Mouse (Mus musculus): ENCODE data around the gene Ddx55. TPM values are rescaled to one million over a fixed set of nuclear protein-coding genes. Genes with fewer than 3 reads are reported as not detected.
A peak's percentile ranks its signal among the peaks of the same experiment; 100 is the strongest.

Ddx55 gene
- polyA plus RNA-seq, 1 experiment from 2014 or later = 7.5 TPM

DNA sequence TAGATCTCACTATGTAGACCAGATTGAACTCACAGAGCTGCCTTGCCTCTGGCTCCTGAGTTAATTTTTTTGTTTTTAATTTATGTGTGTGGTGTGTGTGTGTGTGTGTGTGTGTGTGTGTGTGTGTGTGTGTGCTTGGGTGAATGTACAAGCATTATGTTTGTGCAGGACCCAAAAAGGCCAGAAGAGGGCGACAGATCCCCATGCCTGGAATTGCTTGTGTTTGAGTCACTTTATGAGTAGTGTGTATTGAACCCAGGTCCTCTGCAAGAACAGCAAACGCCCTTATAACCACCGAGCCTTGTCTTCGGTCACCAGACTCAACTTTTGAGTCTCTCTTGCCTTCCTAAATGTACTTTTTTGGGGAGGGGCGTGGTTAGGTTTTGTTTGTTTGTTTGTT lies 49.7 kb downstream of the Ddx55 start:
- peaks cover 4% of the 10 kb centered on the region; the same call in 1 of the 2 replicates for H3K4me1 ChIP-seq (replicated peaks; ENCODE audit: insufficient read depth, low read length)
- DNase-seq (ENCODE audit: low spot score) = peak; percentile 30
- H3K27ac ChIP-seq = no peak overlapping the region
- no peak for ATAC-seq (replicated peaks; ENCODE audit: low FRiP score, low read depth)
- no peaks in the 10 kb centered on the region for H3K27me3 ChIP-seq (ENCODE audit: insufficient read depth, low read length)
- no peak overlapping the region for H3K4me3 ChIP-seq (replicated peaks; ENCODE audit: low read depth, low read length)
- no peaks in the 10 kb centered on the region for H3K9me3 ChIP-seq (replicated peaks; ENCODE audit: low read length)
- H3K4me2 ChIP-seq (ENCODE audit: low read length) = no peak overlapping the region
- no peak overlapping the region for H3K9ac ChIP-seq (ENCODE audit: low read depth, low read length)
- TF ChIP-seq CTCF (IDR thresholded peaks at IDR 0.05; ENCODE audit: low read depth) = peak; percentile 77
- 68% methylated on average over 5 of the region's 5 CpGs for WGBS
- 0 out of 2 replicates have a peak, but pooled peaks cover 7% of the 10 kb centered on the region for H3K36me3 ChIP-seq (ENCODE audit: insufficient read depth, low read length)

DNA sequence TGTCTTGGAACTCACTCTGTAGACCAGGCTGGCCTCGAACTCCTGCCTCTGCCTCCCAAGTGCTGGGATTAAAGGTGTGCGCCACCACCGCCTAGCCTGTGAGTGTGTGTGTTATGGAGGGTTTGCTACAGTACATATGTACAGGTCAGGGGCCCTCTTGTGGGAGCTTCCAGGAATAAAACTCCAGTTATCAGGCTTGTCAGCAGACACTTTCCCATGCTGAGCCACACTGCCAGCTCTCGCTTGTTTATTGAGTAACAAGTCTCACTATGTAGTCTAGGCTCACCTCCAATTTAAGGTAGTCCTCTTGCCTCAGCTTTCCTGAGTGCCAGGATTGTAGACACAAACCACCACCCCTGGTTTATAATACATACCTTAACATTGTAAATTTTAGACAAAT lies 51.6 kb downstream of the Ddx55 start:
- peaks cover under 1% of the 10 kb centered on the region; the same call in 1 of the 2 replicates for H3K4me1 ChIP-seq (replicated peaks; ENCODE audit: insufficient read depth, low read length)

GRCm38 (mm10) chr5:124605041-124605622 lies 52.5 kb downstream of the Ddx55 start:
- ATAC-seq (replicated peaks; ENCODE audit: low FRiP score, low read depth) (no peak), DNase-seq (ENCODE audit: low spot score) (no peak)
- 69% methylated on average over 17 of the region's 17 CpGs for WGBS
- no peak for TF ChIP-seq CTCF (IDR thresholded peaks at IDR 0.05; ENCODE audit: low read depth)
- Histone ChIP-seq H3K27ac (no peak overlapping the region), H3K36me3 (ENCODE audit: insufficient read depth, low read length) (0 out of 2 replicates have a peak, but pooled peaks cover 7% of the 10 kb centered on the region), H3K4me3 (replicated peaks; ENCODE audit: low read depth, low read length) (no peak overlapping the region), H3K4me2 (ENCODE audit: low read length) (no peak overlapping the region), H3K27me3 (ENCODE audit: insufficient read depth, low read length) (no peaks in the 10 kb centered on the region), H3K4me1 (replicated peaks; ENCODE audit: insufficient read depth, low read length) (no peaks in the 10 kb centered on the region), H3K9ac (ENCODE audit: low read depth, low read length) (no peak overlapping the region), H3K9me3 (replicated peaks; ENCODE audit: low read length) (no peaks in the 10 kb centered on the region)

More for the DNA sequence above, 51.6 kb downstream of the Ddx55 start:
- Histone ChIP-seq H3K4me2 (ENCODE audit: low read length) (no peak overlapping the region), H3K9me3 (replicated peaks; ENCODE audit: low read length) (no peaks in the 10 kb centered on the region), H3K36me3 (ENCODE audit: insufficient read depth, low read length) (0 out of 2 replicates have a peak, but pooled peaks cover 7% of the 10 kb centered on the region), H3K27me3 (ENCODE audit: insufficient read depth, low read length) (no peaks in the 10 kb centered on the region), H3K9ac (ENCODE audit: low read depth, low read length) (no peak overlapping the region), H3K4me3 (replicated peaks; ENCODE audit: low read depth, low read length) (no peak overlapping the region), H3K27ac (no peak overlapping the region)
- no peak for DNase-seq (ENCODE audit: low spot score)
- 89% methylated on average over 4 of the region's 4 CpGs for WGBS
- ATAC-seq (replicated peaks; ENCODE audit: low FRiP score, low read depth) = no peak
- TF ChIP-seq CTCF (IDR thresholded peaks at IDR 0.05; ENCODE audit: low read depth) = no peak

- DNase-seq (ENCODE audit: low spot score) (no peak), ATAC-seq (replicated peaks; ENCODE audit: low FRiP score, low read depth) (no peak)
- WGBS = 78% methylated on average over 10 of the region's 10 CpGs
- no peaks in the 10 kb centered on the region for H3K9me3 ChIP-seq (replicated peaks; ENCODE audit: low read length)
- TF ChIP-seq CTCF (IDR thresholded peaks at IDR 0.05; ENCODE audit: low read depth) = peak; percentile 27; the same call in 1 of the 2 replicates
- 0 out of 2 replicates have a peak, but pooled peaks cover 10% of the 10 kb centered on the region for H3K36me3 ChIP-seq (ENCODE audit: insufficient read depth, low read length)
- H3K4me2 ChIP-seq (ENCODE audit: low read length) = no peak overlapping the region
- no peak overlapping the region for H3K27ac ChIP-seq
- no peak overlapping the region for H3K4me3 ChIP-seq (replicated peaks; ENCODE audit: low read depth, low read length)
- no peak overlapping the region for H3K9ac ChIP-seq (ENCODE audit: low read depth, low read length)
- H3K4me1 ChIP-seq (replicated peaks; ENCODE audit: insufficient read depth, low read length) = no peaks in the 10 kb centered on the region
- no peaks in the 10 kb centered on the region for H3K27me3 ChIP-seq (ENCODE audit: insufficient read depth, low read length)
These were observed 58.3 kb downstream of the Ddx55 start for GRCm38 (mm10) chr5:124610965-124611364.

GRCm38 (mm10) chr5:124614709-124615108 lies 62.0 kb downstream of the Ddx55 start:
- no peak overlapping the region for H3K9ac ChIP-seq (ENCODE audit: low read depth, low read length)
- no peaks in the 10 kb centered on the region for H3K4me1 ChIP-seq (replicated peaks; ENCODE audit: insufficient read depth, low read length)
- H3K9me3 ChIP-seq (replicated peaks; ENCODE audit: low read length) = no peaks in the 10 kb centered on the region
- H3K27me3 ChIP-seq (ENCODE audit: insufficient read depth, low read length) = no peaks in the 10 kb centered on the region
- no peak overlapping the region for H3K4me2 ChIP-seq (ENCODE audit: low read length)
- WGBS = 77% methylated on average over 11 of the region's 11 CpGs
- 0 out of 2 replicates have a peak, but pooled peaks cover 10% of the 10 kb centered on the region for H3K36me3 ChIP-seq (ENCODE audit: insufficient read depth, low read length)
- DNase-seq (ENCODE audit: low spot score) (peak; percentile 40), ATAC-seq (replicated peaks; ENCODE audit: low FRiP score, low read depth) (no peak)
- no peak; the same call in 1 of the 2 replicates for TF ChIP-seq CTCF (IDR thresholded peaks at IDR 0.05; ENCODE audit: low read depth)
- no peak overlapping the region for H3K4me3 ChIP-seq (replicated peaks; ENCODE audit: low read depth, low read length)
- peak overlapping the region; percentile 34; the same call in 1 of the 2 replicates for H3K27ac ChIP-seq

GRCm38 (mm10) chr5:124618711-124619110 lies 66.0 kb downstream of the Ddx55 start:
- Histone ChIP-seq H3K4me1 (replicated peaks; ENCODE audit: insufficient read depth, low read length) (no peaks in the 10 kb centered on the region), H3K4me2 (ENCODE audit: low read length) (no peak overlapping the region), H3K4me3 (replicated peaks; ENCODE audit: low read depth, low read length) (no peak overlapping the region), H3K9me3 (replicated peaks; ENCODE audit: low read length) (no peaks in the 10 kb centered on the region), H3K27me3 (ENCODE audit: insufficient read depth, low read length) (no peaks in the 10 kb centered on the region), H3K36me3 (ENCODE audit: insufficient read depth, low read length) (0 out of 2 replicates have a peak, but pooled peaks cover 5% of the 10 kb centered on the region), H3K9ac (ENCODE audit: low read depth, low read length) (no peak overlapping the region), H3K27ac (no peak overlapping the region)
- 79% methylated on average over 10 of the region's 10 CpGs for WGBS
- no peak for TF ChIP-seq CTCF (IDR thresholded peaks at IDR 0.05; ENCODE audit: low read depth)
- ATAC-seq (replicated peaks; ENCODE audit: low FRiP score, low read depth) = no peak
- no peak for DNase-seq (ENCODE audit: low spot score)

Other genes starting within 250 kb of the Ddx55 start
- 5.2 and 6.0 TPM in 2 replicates for gene Mphosph9, start 224.9 kb upstream of the Ddx55 start, polyA plus RNA-seq (2015; fragmentation: Nextera tagmentation; extraction: Ambion mirVana)
- 12.0 and 13.9 TPM in 2 replicates for gene 2810006K23Rik, start 224.8 kb upstream of the Ddx55 start, polyA plus RNA-seq (2015; fragmentation: Nextera tagmentation; extraction: Ambion mirVana)
- gene Cdk2ap1, start 189.8 kb upstream of the Ddx55 start, polyA plus RNA-seq (2015; fragmentation: Nextera tagmentation; extraction: Ambion mirVana) = 57.7 and 131 TPM in 2 replicates
- gene Sbno1, start 126.9 kb upstream of the Ddx55 start, polyA plus RNA-seq (2015; fragmentation: Nextera tagmentation; extraction: Ambion mirVana) = 56.2 and 70.6 TPM in 2 replicates
- 32.8 and 47.5 TPM in 2 replicates for gene Kmt5a, start 112.9 kb upstream of the Ddx55 start, polyA plus RNA-seq (2015; fragmentation: Nextera tagmentation; extraction: Ambion mirVana)
- gene Rilpl2, start 74.5 kb upstream of the Ddx55 start, polyA plus RNA-seq (2015; fragmentation: Nextera tagmentation; extraction: Ambion mirVana) = 41.9 and 44.7 TPM in 2 replicates
- gene Snrnp35, start 69.7 kb upstream of the Ddx55 start, polyA plus RNA-seq (2015; fragmentation: Nextera tagmentation; extraction: Ambion mirVana) = 17.1 and 21.3 TPM in 2 replicates
- 24.2 and 27.2 TPM in 2 replicates for gene Rilpl1, start 21.5 kb upstream of the Ddx55 start, polyA plus RNA-seq (2015; fragmentation: Nextera tagmentation; extraction: Ambion mirVana)
- gene Tmed2, start 12.2 kb upstream of the Ddx55 start, polyA plus RNA-seq (2015; fragmentation: Nextera tagmentation; extraction: Ambion mirVana) = 561 and 572 TPM in 2 replicates
- 64.4 and 66.0 TPM in 2 replicates for gene Eif2b1, start 26.3 kb downstream of the Ddx55 start, polyA plus RNA-seq (2015; fragmentation: Nextera tagmentation; extraction: Ambion mirVana)
- gene Gtf2h3, start 26.3 kb downstream of the Ddx55 start, polyA plus RNA-seq (2015; fragmentation: Nextera tagmentation; extraction: Ambion mirVana) = 44.6 and 49.3 TPM in 2 replicates
- 33.6 and 34.5 TPM in 2 replicates for gene Atp6v0a2, start 75.7 kb downstream of the Ddx55 start, polyA plus RNA-seq (2015; fragmentation: Nextera tagmentation; extraction: Ambion mirVana)
- 0.11 and 0.19 TPM in 2 replicates for gene Dnah10, start 172.2 kb downstream of the Ddx55 start, polyA plus RNA-seq (2015; fragmentation: Nextera tagmentation; extraction: Ambion mirVana)

All from kidney, postnatal 0 days (tissue).